Mouse (Mus musculus) erythroblast, embryonic 14.5 days (primary cell): Measurements from ENCODE around the gene Osm.

Source experiments
- GATA1 ChIP-seq: IDR thresholded peaks from 2 replicates; pipeline ENCODE4 v1.6.1; 2012; ENCODE audit warnings: low read length, inconsistent platforms, mixed read lengths
- TAL1 ChIP-seq: IDR thresholded peaks from 3 replicates; pipeline ENCODE4 v1.6.1; 2012; ENCODE audit warnings: low read length, inconsistent platforms, mixed read lengths

GRCm38 (mm10) chr11:4258657-4259082, 22.4 kb downstream of the Osm start:
- TF ChIP-seq TAL1 (no peak), GATA1 (no peak)
